Mouse (Mus musculus) left cerebral cortex, adult 18-20 months (tissue): ENCODE measurements at regions not wholly inside any gene's neighbourhood (a gene's known extent, or its start where the extent isn't known, plus 50 kb on each side); places are given as distances from the start of the nearest gene placed in this dataset.

ENCODE experiments used
- DNase-seq, 2 experiments: peaks; one replicate each; pipeline ENCODE4 v3.0.0; 2021 to 2022; ENCODE audit warnings: low spot score in 2 of 2, mixed read lengths in 1 of 2

DNA sequence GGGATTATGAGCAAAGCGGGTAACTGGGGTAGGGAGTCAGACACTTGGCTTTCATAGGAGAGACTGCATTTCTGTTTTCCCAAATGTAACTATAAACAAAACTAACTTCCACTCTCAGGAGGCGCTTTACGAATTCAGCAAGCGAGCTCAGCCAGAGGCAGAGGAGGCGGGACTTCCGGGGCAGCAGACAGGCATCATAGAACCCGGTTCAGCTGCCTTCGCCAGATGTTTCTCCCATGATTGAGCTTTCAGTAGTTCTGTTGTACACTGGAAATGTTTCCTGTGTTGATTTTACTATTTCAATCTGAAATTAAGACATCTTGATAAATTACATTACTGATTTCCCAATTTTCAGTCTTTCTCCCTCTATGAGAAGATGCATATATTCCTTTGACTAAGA is 92.9 kb downstream of the Zfp365 start:
- DNase-seq = no peak

DNA sequence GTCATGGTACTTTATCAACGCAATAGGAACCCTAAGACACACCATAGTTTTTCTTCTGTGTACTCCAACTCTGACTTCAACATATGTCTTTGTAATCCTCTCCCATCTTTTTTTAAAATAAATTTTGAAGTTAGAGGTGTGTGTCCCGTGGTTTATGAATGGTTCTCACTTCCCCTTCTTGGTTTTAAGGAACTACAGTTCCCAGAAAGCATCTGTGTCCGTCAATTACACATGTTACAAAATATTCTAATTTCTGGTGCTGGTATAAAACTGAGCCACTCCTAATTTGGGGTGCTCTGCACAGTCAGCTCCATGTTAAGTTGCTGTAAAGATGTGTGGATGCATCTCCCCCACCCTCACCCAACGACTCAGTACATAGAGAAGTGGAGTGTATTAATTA is 98.6 kb downstream of the Zfp365 start:
- no peak for DNase-seq

DNA sequence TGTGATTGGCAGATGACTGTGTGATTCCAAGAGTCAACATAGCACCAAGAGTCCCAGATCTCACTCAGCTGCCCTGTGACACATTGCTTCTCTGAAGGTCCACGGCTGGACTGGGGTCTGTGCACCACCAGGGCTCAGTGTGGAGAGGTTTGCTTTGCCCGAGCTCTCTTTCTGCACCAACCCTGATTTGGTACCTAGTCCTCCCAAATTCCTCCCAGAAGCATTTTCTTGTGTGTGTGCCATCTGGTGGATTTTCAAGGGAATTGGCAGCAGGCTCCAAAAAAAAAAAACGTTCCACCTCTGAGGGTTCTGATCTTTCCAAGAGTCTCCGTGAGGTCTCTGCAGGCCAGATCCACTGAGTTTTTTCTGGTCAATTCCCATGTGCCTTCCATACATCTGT is 107.3 kb downstream of the Zfp365 start:
- peak; percentile 2 to 5 for DNase-seq

GRCm38 (mm10) chr10:67804637-67805036 is 107.8 kb downstream of the Zfp365 start:
- no peak for DNase-seq

- DNase-seq = no peak
Observed at GRCm38 (mm10) chr10:67802156-67802555, 110.3 kb downstream of the Zfp365 start.

DNA sequence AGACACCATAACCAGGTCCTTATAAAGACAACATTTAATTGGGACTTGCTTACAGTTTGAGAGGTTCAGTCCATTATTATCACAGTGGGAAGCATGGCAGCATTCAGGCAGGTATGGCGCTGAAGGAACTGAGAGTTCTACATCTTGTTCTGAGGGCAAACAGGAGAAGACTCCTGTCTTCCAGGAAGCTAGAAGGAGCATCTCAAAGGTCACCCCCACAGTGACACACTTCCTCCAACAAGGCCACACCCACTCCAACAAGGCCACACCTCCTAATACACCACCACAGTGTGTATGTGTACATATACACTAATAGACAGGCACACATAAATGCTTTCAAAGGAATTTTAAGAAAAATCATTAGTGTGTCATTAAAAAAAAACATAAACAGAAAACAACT is 110.8 kb downstream of the Zfp365 start:
- no peak for DNase-seq

- DNase-seq = no peak
Observed at GRCm38 (mm10) chr10:67798991-67799390, 113.5 kb downstream of the Zfp365 start.

DNA sequence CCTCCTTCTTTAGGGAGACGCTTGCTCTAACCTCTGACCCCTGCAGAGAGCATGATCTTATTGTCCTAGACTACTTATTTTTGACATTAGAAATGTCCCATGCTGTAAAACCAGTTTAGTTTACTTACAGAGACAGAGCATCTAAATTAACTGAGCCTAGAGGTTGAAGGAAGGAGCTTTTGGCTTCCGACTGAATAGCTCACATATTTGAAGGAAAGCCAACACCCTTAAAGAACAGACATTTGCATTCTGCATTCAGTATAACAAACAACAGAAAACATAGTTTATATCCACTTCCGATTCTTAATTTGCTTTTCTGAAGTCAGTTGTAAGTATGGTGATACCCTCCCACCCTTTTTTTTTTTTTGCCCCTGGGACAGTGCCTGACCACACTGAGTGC is 119.3 kb downstream of the Zfp365 start:
- no peak for DNase-seq

DNA sequence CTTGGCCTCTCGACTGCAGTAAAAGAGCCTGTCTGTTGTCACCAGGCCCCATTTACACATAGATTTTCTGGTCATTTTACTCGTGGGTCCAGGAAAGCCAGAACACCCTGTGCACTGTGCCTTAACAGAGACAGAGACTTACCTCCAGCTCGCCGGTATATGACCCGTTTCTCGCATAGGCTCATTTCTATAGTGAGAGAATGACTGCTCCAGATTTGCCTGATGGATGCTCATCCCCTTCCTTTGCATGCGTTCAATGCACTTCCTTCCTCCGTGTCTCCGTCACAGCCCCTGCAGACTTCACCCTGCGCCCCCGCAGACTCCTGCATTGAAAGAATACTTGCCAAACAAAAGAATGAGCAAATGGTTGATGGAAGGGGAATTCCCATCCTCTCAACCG is 122.8 kb downstream of the Zfp365 start:
- no peak for DNase-seq

DNA sequence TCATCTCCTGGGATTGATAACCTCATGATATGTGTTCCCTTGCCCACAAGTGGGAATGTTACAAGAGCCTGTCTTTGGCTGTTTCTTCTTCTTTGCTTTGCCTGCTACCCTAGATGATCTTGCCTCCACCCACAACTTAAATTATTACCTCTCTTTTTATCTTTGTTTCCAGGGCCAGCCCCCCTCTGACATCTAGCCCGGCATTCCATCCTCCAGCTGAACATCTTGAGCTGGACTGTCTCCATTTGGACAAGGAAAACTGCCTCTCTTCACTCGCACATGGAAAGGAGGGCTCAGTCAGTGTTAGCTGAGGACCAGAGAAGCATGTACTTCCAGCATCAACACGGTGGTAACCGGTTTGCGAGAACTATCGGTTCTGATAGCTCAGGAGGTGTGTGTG is 124.3 kb downstream of the Zfp365 start:
- DNase-seq = no peak

DNA sequence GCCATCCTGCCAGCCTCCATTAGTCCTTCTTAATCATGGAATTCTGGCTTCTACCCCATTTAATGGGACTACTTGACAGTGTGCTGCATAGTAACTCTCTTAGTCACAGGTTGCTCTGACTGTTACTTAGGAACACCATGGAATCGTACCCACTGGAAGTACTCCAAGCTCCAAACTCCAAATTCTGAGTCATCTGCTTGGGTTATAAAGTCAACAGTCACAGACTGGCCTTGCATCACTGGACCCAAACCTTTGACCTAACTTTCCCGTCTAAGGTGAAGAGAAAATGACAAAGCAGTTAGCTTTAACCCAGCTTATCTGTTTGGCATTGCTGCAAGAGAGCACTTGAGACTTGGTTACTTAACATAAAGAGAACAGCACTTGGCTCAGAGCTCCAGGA is 126.9 kb downstream of the Zfp365 start:
- no peak for DNase-seq

DNA sequence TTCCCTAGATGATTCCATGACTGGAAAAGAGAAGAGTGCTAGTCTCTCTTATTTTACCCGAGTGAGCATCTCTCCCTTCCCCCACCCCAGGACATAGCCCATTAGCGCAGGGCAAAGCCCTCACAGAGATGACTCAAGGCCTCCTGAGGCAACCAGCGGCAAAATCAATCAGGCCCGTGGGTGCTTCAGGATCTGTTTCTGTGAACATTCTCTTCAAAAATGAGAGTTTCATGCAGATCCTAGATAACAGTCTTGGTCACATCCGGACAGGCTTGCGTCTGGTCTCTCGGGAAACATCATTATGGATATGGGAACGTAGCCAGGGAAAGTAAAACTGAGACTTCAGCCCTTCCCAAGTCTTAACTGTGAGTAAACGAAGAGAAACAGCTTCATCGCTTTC is 134.1 kb downstream of the Zfp365 start:
- DNase-seq = no peak

- DNase-seq = no peak
Observed at GRCm38 (mm10) chr10:67777721-67778120, 134.7 kb downstream of the Zfp365 start.

DNA sequence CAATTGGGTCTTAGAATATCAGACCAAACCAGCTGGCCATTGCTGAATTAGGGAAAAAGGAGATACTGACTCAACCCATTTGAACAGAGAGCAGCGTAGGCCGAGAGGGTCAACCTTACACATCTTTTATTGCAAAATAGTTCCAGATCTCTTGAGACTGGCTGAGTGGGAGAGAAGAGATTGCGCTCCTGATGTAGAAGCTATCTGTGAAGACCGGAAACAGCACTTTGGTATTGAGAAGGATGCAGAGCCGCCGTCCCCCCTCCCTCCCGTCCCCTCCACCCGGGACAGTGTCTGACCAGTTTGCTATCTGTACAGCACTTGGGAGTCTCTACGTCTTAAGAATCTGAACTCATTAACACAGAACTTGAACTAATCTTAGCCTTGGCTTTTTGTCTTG is 135.6 kb downstream of the Zfp365 start:
- DNase-seq = no peak

DNA sequence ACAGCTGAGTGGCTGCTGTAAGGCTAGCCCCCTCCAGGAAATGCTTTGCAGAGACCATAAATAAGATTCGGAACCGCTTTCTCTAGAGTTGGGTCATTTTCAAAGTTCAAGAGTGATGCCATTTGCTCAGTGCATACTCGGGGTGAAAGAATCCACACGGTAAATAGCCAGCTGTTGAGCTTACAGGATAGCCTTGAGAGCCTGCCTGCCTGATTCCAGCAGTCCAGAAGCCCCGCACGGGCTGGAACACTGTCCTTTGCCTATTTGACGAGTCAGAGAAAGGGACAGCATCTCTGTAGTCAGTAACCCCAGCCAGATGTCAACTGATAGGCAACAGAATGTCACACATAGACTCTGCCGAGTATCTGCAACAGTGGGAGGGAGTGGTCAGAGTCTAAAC is 140.7 kb downstream of the Zfp365 start:
- no peak for DNase-seq

GRCm38 (mm10) chr10:67766099-67766498 is 146.4 kb downstream of the Zfp365 start:
- peak; percentile 51 to 53 for DNase-seq

DNA sequence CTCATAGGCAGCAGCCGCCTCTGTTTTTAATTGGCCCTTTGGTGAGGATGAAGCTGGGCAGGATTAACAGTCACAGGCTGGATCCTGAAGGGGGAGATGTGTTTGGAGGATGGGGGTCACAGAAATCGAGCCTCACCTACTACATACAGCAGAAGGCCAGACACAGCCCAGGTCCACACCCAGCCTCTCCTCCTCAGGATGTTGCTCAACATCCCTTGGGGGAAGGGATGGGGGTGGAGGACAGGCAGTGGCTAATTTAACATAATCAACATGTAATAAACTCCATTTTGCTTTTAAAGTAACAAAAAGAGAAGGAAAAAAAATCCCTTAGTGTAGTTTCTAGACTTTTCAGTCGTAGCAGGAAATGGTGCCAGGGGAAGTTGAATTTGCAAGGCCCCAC is 152.0 kb downstream of the Zfp365 start:
- no peak for DNase-seq

- no peak for DNase-seq
Observed at GRCm38 (mm10) chr10:67748121-67748520, 164.3 kb downstream of the Zfp365 start.

GRCm38 (mm10) chr10:67747461-67747860 is 165.0 kb downstream of the Zfp365 start:
- DNase-seq = no peak

DNA sequence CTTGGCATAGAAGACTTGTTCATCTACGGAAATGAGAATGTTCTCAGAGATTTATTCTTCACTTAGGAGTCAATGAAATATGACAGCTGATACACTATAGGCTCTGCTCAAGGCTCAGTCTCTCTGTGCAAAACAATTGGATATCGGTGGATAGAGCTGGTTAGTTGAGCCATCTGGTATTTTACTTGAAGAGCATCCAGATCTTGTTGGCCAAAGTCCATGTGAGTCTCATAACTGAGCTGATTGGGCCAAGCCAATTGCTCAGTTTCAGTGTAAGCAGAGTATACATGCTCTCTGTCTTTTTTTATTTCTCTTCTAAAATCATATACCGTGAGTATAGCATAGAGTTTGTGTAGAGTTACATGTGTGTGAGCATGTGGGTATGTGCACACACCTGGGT is 166.3 kb downstream of the Zfp365 start:
- no peak for DNase-seq

DNA sequence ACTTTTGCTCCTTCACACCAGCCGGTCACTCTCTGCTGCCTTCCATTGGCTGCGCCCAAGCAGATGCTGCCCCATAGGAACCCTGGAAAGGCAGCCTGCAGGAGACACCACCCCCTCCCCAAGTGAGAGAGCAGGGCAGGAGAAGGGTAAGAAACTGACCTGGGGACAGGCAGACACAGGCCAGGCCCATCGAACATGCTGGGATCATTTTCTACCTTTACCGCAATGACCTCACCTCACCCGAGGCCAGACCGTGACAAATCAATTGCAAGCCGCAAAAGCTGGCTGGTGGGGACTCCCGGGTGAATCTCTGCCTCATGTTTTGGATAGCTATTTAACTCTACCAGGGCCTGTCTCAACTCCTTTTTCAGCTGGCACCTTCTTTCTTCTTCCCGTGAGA is 168.9 kb downstream of the Zfp365 start:
- DNase-seq = no peak

GRCm38 (mm10) chr10:67742824-67743223 is 169.6 kb downstream of the Zfp365 start:
- DNase-seq = no peak

DNA sequence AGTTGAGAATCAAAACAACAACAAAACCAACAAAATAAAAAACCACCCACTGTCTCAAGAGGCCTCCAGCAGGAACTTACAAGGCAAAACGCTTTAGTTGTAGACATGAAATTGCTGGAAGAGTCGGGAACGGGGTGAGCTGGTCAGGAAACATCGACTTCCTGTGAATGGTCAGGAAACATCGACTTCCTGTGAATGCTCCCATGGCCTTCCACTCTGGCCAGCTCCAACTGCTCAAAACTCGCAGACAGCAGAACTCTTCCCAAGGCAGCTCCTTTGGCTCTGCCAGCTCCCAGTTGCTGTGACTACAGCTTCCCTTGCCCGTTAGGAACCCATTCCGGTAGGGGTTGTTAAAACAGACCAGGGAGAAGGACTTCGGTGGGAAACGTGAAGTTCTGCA is 170.2 kb downstream of the Zfp365 start:
- DNase-seq = no peak

DNA sequence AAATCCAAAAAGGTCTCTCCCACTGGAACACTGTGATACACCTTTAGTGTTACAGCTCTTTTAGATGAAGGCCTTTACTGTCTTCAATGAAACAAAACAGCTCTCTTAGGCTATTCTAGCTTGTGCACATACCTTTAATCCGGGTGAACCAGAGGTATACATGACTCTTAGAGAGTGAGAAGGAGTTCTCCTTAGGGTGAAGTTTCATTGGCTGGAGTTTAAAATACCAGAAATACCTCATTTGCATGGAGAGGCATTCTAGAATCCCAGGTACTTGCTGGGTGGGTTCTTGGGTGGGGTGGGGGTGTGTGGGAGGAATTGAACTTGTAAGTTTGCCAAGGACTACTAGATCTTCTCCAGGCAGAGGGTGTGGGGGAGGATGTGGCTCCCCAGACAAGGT is 173.3 kb downstream of the Zfp365 start:
- DNase-seq = no peak
